Comparison of ENCODE assay signal across 7 mouse cellular contexts in genomic region chr6:47919646-47920446, GRCm38 (mm10). TPM values are rescaled to one million over a fixed set of nuclear protein-coding genes. Genes with fewer than 3 reads are reported as not detected.
DNase-seq lines count a peak whose midpoint lies in the region; ATAC-seq and TF ChIP-seq lines count a peak whose summit lies in the region.

No protein-coding gene starts in this region.

- H3K27me3 ChIP-seq in lung, embryonic 15.5 days, result no peaks in the 10 kb centered on the region
- H3K27me3 ChIP-seq in erythroblast, embryonic 14.5 days (ENCODE audit: control insufficient read depth), result no peaks in the 10 kb centered on the region
- no peaks in the 10 kb centered on the region for H3K27me3 ChIP-seq in limb, embryonic 14.5 days (ENCODE audit: control insufficient read depth, insufficient read depth, low read length)
- H3K27me3 ChIP-seq in stomach, embryonic 14.5 days (ENCODE audit: control insufficient read depth, insufficient read depth, low read length), result no peaks in the 10 kb centered on the region

- H3K27ac ChIP-seq in lung, embryonic 15.5 days, result peak overlapping the region; percentile 98
- H3K27ac ChIP-seq in limb, embryonic 14.5 days (replicated peaks; ENCODE audit: low read depth, low read length), result peak overlapping the region; percentile 97
- peak overlapping the region; percentile 98 for H3K27ac ChIP-seq in stomach, embryonic 14.5 days (ENCODE audit: low read length)

- no peak for TF ChIP-seq POLR2A in limb, embryonic 14.5 days (IDR thresholded peaks at IDR 0.05; ENCODE audit: borderline replicate concordance, extremely low read depth, insufficient read depth, insufficient read length)

- no peak; the same call in 1 of the 2 replicates for ATAC-seq in lung, embryonic 15.5 days (ENCODE audit: borderline replicate concordance, extremely low read depth, low FRiP score, low TSS enrichment)
- no peak; the same call in 1 of the 2 replicates for ATAC-seq in limb, embryonic 14.5 days (ENCODE audit: low FRiP score, low read depth)
- ATAC-seq in stomach, embryonic 14.5 days (ENCODE audit: insufficient number of reproducible peaks, insufficient read depth, low FRiP score, low read depth), result no peak; the same call in 1 of the 2 replicates

- H3K4me2 ChIP-seq in lung, embryonic 15.5 days, result peak overlapping the region; percentile 58
- H3K4me2 ChIP-seq in limb, embryonic 14.5 days (replicated peaks; ENCODE audit: low read depth, low read length, severe bottlenecking), result peak overlapping the region; percentile 80
- H3K4me2 ChIP-seq in stomach, embryonic 14.5 days (replicated peaks; ENCODE audit: low read depth, low read length), result peak overlapping the region; percentile 36

- 28% methylated on average over 11 of the region's 11 CpGs for WGBS in lung, embryonic 15.5 days
- 27% methylated on average over 11 of the region's 11 CpGs for WGBS in limb, embryonic 14.5 days
- 26% methylated on average over 11 of the region's 11 CpGs for WGBS in stomach, embryonic 14.5 days

- no peaks in the 10 kb centered on the region for H3K9me3 ChIP-seq in lung, embryonic 15.5 days
- peaks cover 2% of the 10 kb centered on the region; the same call in 1 of the 2 replicates for H3K9me3 ChIP-seq in erythroblast, embryonic 14.5 days (ENCODE audit: control insufficient read depth, low read length)
- H3K9me3 ChIP-seq in limb, embryonic 14.5 days (ENCODE audit: control insufficient read depth, low read length), result no peaks in the 10 kb centered on the region
- H3K9me3 ChIP-seq in stomach, embryonic 14.5 days (ENCODE audit: control insufficient read depth, low read depth, low read length), result no peaks in the 10 kb centered on the region

- no peak for DNase-seq in lung, postnatal 10 days
- no peak for DNase-seq in limb, embryonic 14.5 days (ENCODE audit: low spot score)
- DNase-seq in adrenal gland, adult (ENCODE audit: inconsistent age in 2 of 2, low spot score in 1 of 2), result no peak
- no peak for DNase-seq in cerebellum, postnatal 36 days

- peaks cover 15% of the 10 kb centered on the region for H3K4me1 ChIP-seq in lung, embryonic 15.5 days
- peaks cover 54% of the 10 kb centered on the region for H3K4me1 ChIP-seq in erythroblast, embryonic 14.5 days (ENCODE audit: control insufficient read depth)
- peaks cover 11% of the 10 kb centered on the region for H3K4me1 ChIP-seq in limb, embryonic 14.5 days (ENCODE audit: control insufficient read depth, insufficient read depth, low read length)
- H3K4me1 ChIP-seq in stomach, embryonic 14.5 days (ENCODE audit: control insufficient read depth, insufficient read depth, low read length), result peaks cover 13% of the 10 kb centered on the region; the same call in 1 of the 2 replicates

- H3K9ac ChIP-seq in lung, embryonic 15.5 days, result peak overlapping the region; percentile 71
- H3K9ac ChIP-seq in limb, embryonic 14.5 days (ENCODE audit: low read depth, low read length, severe bottlenecking), result peak overlapping the region; percentile 91
- H3K9ac ChIP-seq in stomach, embryonic 14.5 days (replicated peaks; ENCODE audit: low read depth, low read length), result peak overlapping the region; percentile 96; the same call in 1 of the 2 replicates

- H3K4me3 ChIP-seq in lung, embryonic 15.5 days, result peak overlapping the region; percentile 67
- peak overlapping the region; percentile 88 for H3K4me3 ChIP-seq in erythroblast, embryonic 14.5 days (replicated peaks)
- H3K4me3 ChIP-seq in limb, embryonic 14.5 days (replicated peaks; ENCODE audit: low read length), result peak overlapping the region; percentile 86
- peak overlapping the region; percentile 90 for H3K4me3 ChIP-seq in stomach, embryonic 14.5 days (ENCODE audit: low read depth, low read length)

- no peaks in the 10 kb centered on the region for H3K36me3 ChIP-seq in lung, embryonic 15.5 days
- peaks cover 8% of the 10 kb centered on the region for H3K36me3 ChIP-seq in erythroblast, embryonic 14.5 days (ENCODE audit: control insufficient read depth)
- no peaks in the 10 kb centered on the region for H3K36me3 ChIP-seq in limb, embryonic 14.5 days (ENCODE audit: control insufficient read depth, insufficient read depth, low read length)
- H3K36me3 ChIP-seq in stomach, embryonic 14.5 days (ENCODE audit: control insufficient read depth, insufficient read depth, low read length), result no peaks in the 10 kb centered on the region; the same call in 1 of the 2 replicates

RNA-seq across cellular contexts. Expression of gene Zfp212, which starts 0.4 kb away (rescaled TPM):
- 18.0 and 18.6 TPM in 2 replicates for polyA plus RNA-seq in lung, embryonic 15.5 days (2015; fragmentation: Nextera tagmentation; extraction: Ambion mirVana)
- 0.91 and 0.99 TPM in 2 replicates for polyA plus RNA-seq in erythroblast, embryonic 14.5 days (2012)
- polyA plus RNA-seq in limb, embryonic 14.5 days (2012; rRNA removed), result 19.6 and 21.0 TPM in 2 replicates
- polyA plus RNA-seq in limb, embryonic 14.5 days (2014; fragmentation: Nextera tagmentation; extraction: Ambion mirVana), result 14.0 and 14.7 TPM in 2 replicates
- 13.3 and 13.8 TPM in 2 replicates for polyA plus RNA-seq in stomach, embryonic 14.5 days (2014; fragmentation: Nextera tagmentation; extraction: Ambion mirVana)

RNA-seq across cellular contexts. Expression of gene Zfp956, which starts 33.3 kb away (rescaled TPM):
- polyA plus RNA-seq in lung, embryonic 15.5 days (2015; fragmentation: Nextera tagmentation; extraction: Ambion mirVana), result 7.0 and 8.8 TPM in 2 replicates
- 0.30 and 0.61 TPM in 2 replicates for polyA plus RNA-seq in erythroblast, embryonic 14.5 days (2012)
- 30.1 and 37.0 TPM in 2 replicates for polyA plus RNA-seq in limb, embryonic 14.5 days (2012; rRNA removed)
- polyA plus RNA-seq in limb, embryonic 14.5 days (2014; fragmentation: Nextera tagmentation; extraction: Ambion mirVana), result 10.5 and 13.0 TPM in 2 replicates
- polyA plus RNA-seq in stomach, embryonic 14.5 days (2014; fragmentation: Nextera tagmentation; extraction: Ambion mirVana), result 10.0 and 10.9 TPM in 2 replicates

RNA-seq across cellular contexts. Expression of gene Zfp282, which starts 42.8 kb away (rescaled TPM):
- polyA plus RNA-seq in lung, embryonic 15.5 days (2015; fragmentation: Nextera tagmentation; extraction: Ambion mirVana), result 16.6 and 17.9 TPM in 2 replicates
- polyA plus RNA-seq in erythroblast, embryonic 14.5 days (2012), result 0.32 and 0.48 TPM in 2 replicates
- polyA plus RNA-seq in limb, embryonic 14.5 days (2012; rRNA removed), result 20.2 and 20.8 TPM in 2 replicates
- 19.7 and 22.2 TPM in 2 replicates for polyA plus RNA-seq in limb, embryonic 14.5 days (2014; fragmentation: Nextera tagmentation; extraction: Ambion mirVana)
- polyA plus RNA-seq in stomach, embryonic 14.5 days (2014; fragmentation: Nextera tagmentation; extraction: Ambion mirVana), result 13.4 and 13.8 TPM in 2 replicates
